Mouse (Mus musculus): ENCODE measurements around the gene Vmn1r171.
"Not testable (repeated sequence)": the region's sequence is repeated elsewhere in the genome, so short reads cannot be mapped to it uniquely, and the experiment has no call there.

Gene Vmn1r171

DNA sequence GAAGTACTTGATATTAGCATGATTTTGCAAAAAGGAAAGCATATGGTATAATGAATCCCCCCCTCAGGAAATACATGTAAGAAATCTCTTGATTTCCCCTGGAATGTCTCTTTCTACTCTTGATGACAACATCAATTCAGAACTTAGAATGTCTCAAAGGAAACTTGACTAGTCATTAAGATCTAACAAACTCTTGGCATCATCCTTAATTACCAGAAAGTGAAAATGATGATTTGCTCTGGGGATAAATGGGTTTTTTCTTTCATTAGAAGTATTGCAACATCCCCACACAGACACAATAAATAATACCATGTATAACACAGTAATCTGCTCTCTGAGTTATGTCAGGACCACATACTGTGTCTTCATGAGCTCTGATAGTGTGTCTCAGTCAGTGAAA is at the start of gene Vmn1r171:
Vmn1r171 (plus strand) TSS at position 301 of the 400 bp plus-strand sequence.
- in situ Hi-C loops (cut with MboI; ENCODE audit: unreplicated experiment in 2 of 2): no loop called here

- in situ Hi-C loops (cut with MboI; ENCODE audit: unreplicated experiment in 2 of 2): not testable (repeated sequence)
Measured at GRCm38 (mm10) chr7:23605875-23606274, 24.6 kb upstream of the Vmn1r171 start, which contains the start of gene Vmn1r170. Gene Vmn1r170 (plus strand): TSS chr7:23606175.

DNA sequence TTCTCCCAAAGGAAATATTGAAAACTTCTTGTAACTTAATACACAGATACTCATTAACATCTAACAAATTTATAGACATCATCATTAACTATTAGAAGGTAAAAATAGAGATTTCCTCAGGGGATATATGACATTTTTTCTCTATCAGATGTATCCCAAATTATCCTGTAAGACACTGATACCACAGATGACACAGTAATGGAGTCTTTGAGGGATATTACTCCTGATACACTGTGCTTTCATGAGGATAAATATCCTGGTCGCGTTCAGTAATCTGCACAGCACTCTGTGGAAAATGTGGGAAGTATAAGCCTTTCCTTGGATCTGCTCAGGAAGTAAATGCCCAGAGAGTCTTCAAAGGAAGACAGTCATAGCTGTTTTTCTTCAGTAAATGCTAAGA is 27.5 kb downstream of the Vmn1r171 start, which contains the start of gene Vmn1r172:
Vmn1r172 (plus strand) TSS at position 301 of the 400 bp plus-strand sequence.
- in situ Hi-C loops (cut with MboI; ENCODE audit: unreplicated experiment in 2 of 2): no loop called here

Measured in v-Abl transformed pro-B cells (cell line).